Mouse (Mus musculus) limb, embryonic 12.5 days (tissue): ENCODE results near the gene Cercam. TPM values are rescaled to one million over a fixed set of nuclear protein-coding genes. Genes with fewer than 3 reads are reported as not detected.
"Not testable (repeated sequence)": the region's sequence is repeated elsewhere in the genome, so short reads cannot be mapped to it uniquely, and the experiment has no call there.

Experiments
- ATAC-seq: fragments of 200-750 bp; cut with Nextera tagmentation; 2 replicates; pipeline ENCODE4 v1.8.0; 2017; ENCODE audit warnings: low read depth, moderate TSS enrichment; ENCODE audit not compliant: insufficient number of reproducible peaks, insufficient read depth, low FRiP score, low TSS enrichment
- H3K27ac ChIP-seq: fragments of 300-500 bp; sonication (generic); 2 replicates; pipeline ENCODE4 v1.5.1; 2016; ENCODE audit warnings: mild to moderate bottlenecking, moderate library complexity
- H3K27me3 ChIP-seq: fragments of 300-500 bp; sonication (generic); 2 replicates; pipeline ENCODE4 v1.6.1; 2016; ENCODE audit warnings: mild to moderate bottlenecking, moderate library complexity
- H3K36me3 ChIP-seq: fragments of 300-500 bp; sonication (generic); 2 replicates; pipeline ENCODE4 v1.6.1; 2016; ENCODE audit warnings: mild to moderate bottlenecking, moderate library complexity
- H3K4me1 ChIP-seq: fragments of 300-500 bp; sonication (generic); replicated peaks from 2 replicates; pipeline ENCODE4 v1.6.1; 2016
- H3K4me2 ChIP-seq: fragments of 300-500 bp; sonication (generic); 2 replicates; pipeline ENCODE4 v1.6.1; 2016; ENCODE audit warnings: mild to moderate bottlenecking, moderate library complexity
- H3K4me3 ChIP-seq: fragments of 300-500 bp; sonication (generic); replicated peaks from 2 replicates; pipeline ENCODE4 v1.5.1; 2016; ENCODE audit warnings: mild to moderate bottlenecking
- H3K9ac ChIP-seq: fragments of 300-500 bp; sonication (generic); replicated peaks from 2 replicates; pipeline ENCODE4 v1.6.1; 2016; ENCODE audit warnings: mild to moderate bottlenecking, moderate library complexity
- H3K9me3 ChIP-seq: fragments of 300-500 bp; sonication (generic); 2 replicates; pipeline ENCODE4 v1.6.1; 2016; ENCODE audit warnings: mild to moderate bottlenecking, moderate library complexity
- WGBS: fragments of 180-500 bp; shearing (Covaris S2); methylation state at CpG from one replicate; pipeline ENCODE4 v1.1.7; 2016; 5-methylcytosine and 5-hydroxymethylcytosine counted together
- microRNA-seq: library from miRNA; unstranded; fragments of <30 nt; microRNA quantifications from one replicate; pipeline ENCODE4, GENCODE M21; 2017
- polyA plus RNA-seq: library from polyadenylated mRNA; unstranded; fragments of >200 nt; fragmentation: Nextera tagmentation; extraction: Ambion mirVana; gene quantifications from 2 replicates; pipeline ENCODE4 v1.2.1, GENCODE M21; 2016

Cercam gene
- polyA plus RNA-seq, 1 experiment from 2014 or later, result 15.1 TPM

DNA sequence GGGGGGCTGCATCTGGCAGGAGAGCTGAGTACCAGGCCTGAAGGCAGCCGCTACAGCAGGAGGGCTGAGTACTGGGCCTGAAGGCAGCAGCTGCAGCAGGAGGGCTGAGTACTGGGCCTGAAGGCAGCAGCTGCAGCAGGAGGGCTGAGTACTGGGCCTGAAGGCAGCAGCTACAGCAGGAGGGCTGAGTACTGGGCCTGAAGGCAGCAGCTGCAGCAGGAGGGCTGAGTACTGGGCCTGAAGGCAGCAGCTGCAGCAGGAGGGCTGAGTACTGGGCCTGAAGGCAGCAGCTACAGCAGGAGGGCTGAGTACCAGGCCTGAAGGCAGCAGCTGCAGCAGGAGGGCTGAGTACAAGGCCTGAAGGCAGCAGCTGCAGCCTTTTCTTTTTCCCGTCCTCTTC is 39.2 kb downstream of the Cercam start:
- H3K9me3 ChIP-seq, H3K9ac ChIP-seq, H3K4me2 ChIP-seq, ATAC-seq, H3K27me3 ChIP-seq, H3K4me3 ChIP-seq, H3K27ac ChIP-seq, H3K4me1 ChIP-seq: not testable (repeated sequence)
- 85% methylated on average over 2 of the region's 2 CpGs for WGBS
- H3K36me3 ChIP-seq, result peaks cover 84% of the 10 kb centered on the region

DNA sequence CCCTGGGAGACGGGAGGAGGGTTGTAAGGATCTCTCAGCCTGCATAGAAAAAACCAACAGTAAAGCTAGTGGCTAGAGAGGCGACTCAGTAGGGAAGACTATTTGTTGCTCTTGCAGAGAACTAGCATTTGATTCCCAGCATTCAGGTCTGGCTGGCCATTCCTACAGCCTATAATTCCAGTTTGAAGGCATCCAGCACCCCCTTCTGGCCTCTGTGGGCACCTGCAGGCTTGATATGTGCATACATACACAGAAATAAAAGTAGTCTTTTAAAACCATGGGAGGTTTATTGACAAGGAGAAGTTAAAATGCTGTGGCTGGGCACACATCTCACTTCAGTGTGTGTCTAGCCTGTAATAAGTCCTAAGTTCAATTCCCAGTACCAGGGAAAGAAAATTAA is 41.1 kb downstream of the Cercam start:
- no peak overlapping the region for H3K4me2 ChIP-seq
- H3K9ac ChIP-seq, result no peak overlapping the region
- no peaks in the 10 kb centered on the region for H3K27me3 ChIP-seq
- 91% methylated on average over 2 of the region's 2 CpGs for WGBS
- no peak for ATAC-seq
- no peaks in the 10 kb centered on the region for H3K4me1 ChIP-seq
- peaks cover 83% of the 10 kb centered on the region for H3K36me3 ChIP-seq
- H3K9me3 ChIP-seq, result no peaks in the 10 kb centered on the region
- no peak overlapping the region for H3K4me3 ChIP-seq
- H3K27ac ChIP-seq, result no peak overlapping the region

DNA sequence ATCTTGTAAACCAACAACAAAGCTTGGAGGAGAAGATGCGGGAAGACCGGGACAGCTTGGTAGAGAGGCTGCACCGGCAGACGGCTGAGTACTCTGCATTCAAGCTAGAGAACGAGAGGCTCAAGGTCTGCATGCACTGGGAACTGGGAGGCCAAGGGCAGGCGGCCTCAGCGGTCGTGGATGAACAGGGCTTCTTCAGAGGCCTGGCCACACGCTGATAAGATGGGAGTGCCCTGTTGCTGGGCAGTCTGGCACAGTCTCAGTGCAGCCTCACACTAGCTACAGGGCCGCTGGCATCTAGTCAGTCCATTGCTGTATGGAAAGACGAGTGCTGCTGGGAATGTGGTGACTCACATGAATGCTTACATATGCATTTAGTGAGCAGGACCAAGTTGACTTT is 48.7 kb downstream of the Cercam start:
- ATAC-seq, result no peak
- Histone ChIP-seq H3K27ac (no peak overlapping the region), H3K4me2 (no peak overlapping the region), H3K4me1 (no peaks in the 10 kb centered on the region), H3K36me3 (peaks cover 90% of the 10 kb centered on the region), H3K9me3 (no peaks in the 10 kb centered on the region), H3K27me3 (no peaks in the 10 kb centered on the region), H3K4me3 (no peak overlapping the region), H3K9ac (no peak overlapping the region)
- WGBS, result 96% methylated on average over 11 of the region's 11 CpGs

DNA sequence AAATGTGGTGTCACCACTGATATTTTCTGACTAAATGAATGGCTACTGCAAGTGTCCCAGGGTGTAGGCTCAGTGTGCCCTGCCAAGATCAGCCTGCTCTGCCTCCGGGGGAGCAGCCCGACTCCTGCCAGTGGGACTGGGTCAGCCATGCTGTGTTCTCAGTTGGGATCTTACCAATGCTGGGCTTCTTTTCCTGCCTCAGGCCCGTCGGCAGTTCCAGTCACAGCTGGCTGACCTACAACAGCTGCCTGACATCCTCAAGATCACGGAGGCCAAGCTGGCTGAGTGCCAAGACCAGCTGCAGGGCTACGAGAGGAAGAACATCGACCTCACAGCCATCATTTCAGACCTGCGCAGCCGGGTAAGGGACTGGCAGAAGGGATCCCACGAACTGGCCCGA is 53.0 kb downstream of the Cercam start:
- ATAC-seq, result no peak
- Histone ChIP-seq H3K4me1 (no peaks in the 10 kb centered on the region), H3K4me3 (no peak overlapping the region), H3K9ac (no peak overlapping the region), H3K36me3 (peaks cover 93% of the 10 kb centered on the region), H3K27ac (no peak overlapping the region), H3K9me3 (no peaks in the 10 kb centered on the region), H3K4me2 (no peak overlapping the region), H3K27me3 (no peaks in the 10 kb centered on the region)
- 81% methylated on average over 11 of the region's 11 CpGs for WGBS

DNA sequence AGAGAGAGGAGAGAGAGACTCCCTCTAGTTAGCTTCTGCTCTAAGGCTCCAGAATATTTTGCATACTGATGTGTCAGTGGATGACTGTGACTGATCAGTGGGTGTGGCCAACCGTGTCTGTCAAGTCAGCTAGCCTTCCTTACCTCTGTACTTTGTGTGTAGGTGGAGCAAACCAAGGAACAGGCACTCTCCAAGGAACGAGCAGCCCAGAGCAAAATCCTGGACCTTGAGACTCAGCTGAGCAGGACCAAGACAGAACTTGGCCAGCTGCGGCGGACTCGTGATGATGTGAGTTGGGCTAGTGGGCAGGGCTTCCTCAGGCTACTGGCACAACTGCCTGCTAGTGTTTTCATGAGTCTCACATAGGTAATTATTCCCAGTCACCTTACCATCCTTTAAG is 57.6 kb downstream of the Cercam start:
- Histone ChIP-seq H3K27me3 (no peaks in the 10 kb centered on the region), H3K9me3 (no peaks in the 10 kb centered on the region), H3K4me3 (no peak overlapping the region), H3K27ac (no peak overlapping the region), H3K36me3 (peaks cover 96% of the 10 kb centered on the region), H3K9ac (no peak overlapping the region), H3K4me1 (no peaks in the 10 kb centered on the region), H3K4me2 (no peak overlapping the region)
- ATAC-seq, result no peak
- 88% methylated on average over 5 of the region's 5 CpGs for WGBS

DNA sequence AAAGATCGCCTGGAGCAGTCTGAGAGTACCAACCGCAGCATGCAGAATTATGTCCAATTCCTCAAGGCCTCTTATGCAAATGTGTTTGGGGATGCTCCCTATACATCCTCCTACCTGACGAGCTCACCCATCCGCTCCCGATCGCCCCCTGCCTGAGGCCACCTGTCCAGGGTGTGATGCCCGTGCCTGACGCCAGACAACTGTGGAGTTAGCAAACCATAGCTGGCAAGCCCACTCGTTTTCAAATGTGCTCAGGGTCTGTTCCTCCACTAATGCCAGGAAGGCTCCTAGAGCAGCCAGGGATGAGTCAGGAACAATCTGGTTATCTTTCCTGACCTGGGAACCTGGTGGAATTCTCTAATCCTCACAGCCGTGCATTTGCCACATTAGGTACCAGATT is 61.5 kb downstream of the Cercam start:
- ATAC-seq, result no peak
- Histone ChIP-seq H3K4me1 (no peaks in the 10 kb centered on the region), H3K36me3 (peaks cover 58% of the 10 kb centered on the region), H3K9me3 (no peaks in the 10 kb centered on the region), H3K4me2 (no peak overlapping the region), H3K4me3 (no peak overlapping the region), H3K27ac (no peak overlapping the region), H3K27me3 (no peaks in the 10 kb centered on the region), H3K9ac (no peak overlapping the region)
- WGBS, result 89% methylated on average over 10 of the region's 10 CpGs

DNA sequence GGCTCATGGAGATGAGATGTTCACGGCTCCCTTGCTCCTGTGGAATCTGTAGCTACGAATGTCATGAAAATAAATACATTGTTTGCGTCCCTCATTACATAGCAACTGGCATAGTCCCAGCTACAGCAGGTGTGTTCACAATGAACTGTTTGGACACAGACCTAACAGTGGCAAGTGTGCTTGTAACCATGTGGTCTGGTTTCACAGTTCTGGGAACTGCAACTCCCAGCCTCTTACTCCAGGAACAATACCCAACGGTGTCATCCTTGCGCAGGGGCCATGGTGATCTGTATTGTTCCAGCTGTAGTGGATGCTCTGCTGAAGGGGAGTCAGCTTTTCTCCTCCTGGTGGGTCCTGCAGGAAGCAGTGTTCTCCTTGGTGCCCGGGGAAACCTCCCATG is 62.2 kb downstream of the Cercam start:
- H3K36me3 ChIP-seq, result peaks cover 51% of the 10 kb centered on the region
- peaks cover 5% of the 10 kb centered on the region for H3K4me1 ChIP-seq
- H3K4me3 ChIP-seq, result no peak overlapping the region
- no peaks in the 10 kb centered on the region for H3K9me3 ChIP-seq
- no peak overlapping the region for H3K4me2 ChIP-seq
- 88% methylated on average over 6 of the region's 6 CpGs for WGBS
- H3K27ac ChIP-seq, result no peak overlapping the region
- H3K27me3 ChIP-seq, result no peaks in the 10 kb centered on the region
- no peak for ATAC-seq
- H3K9ac ChIP-seq, result no peak overlapping the region

Small RNA genes lying within 50 kb of the gene (microRNA-seq; reads per million reads assigned to microRNA genes)
- gene Mir219a-2 (not detected), gene Mir219b (not detected)

Other genes starting within 250 kb of the Cercam start
- gene Rapgef1, start 249.4 kb upstream of the Cercam start, polyA plus RNA-seq, result 20.2 and 20.4 TPM in 2 replicates
- gene Gm13420, start 117.5 kb upstream of the Cercam start, polyA plus RNA-seq, result 0.19 TPM in 1 of 2 replicates, not detected in the other
- gene Gm13547, start 109.9 kb upstream of the Cercam start, polyA plus RNA-seq, result 0.54 TPM in 1 of 2 replicates, not detected in the other
- 32.3 and 34.7 TPM in 2 replicates for gene Coq4, start 81.7 kb upstream of the Cercam start, polyA plus RNA-seq
- 52.2 and 57.5 TPM in 2 replicates for gene Trub2, start 80.7 kb upstream of the Cercam start, polyA plus RNA-seq
- gene Slc27a4, start 66.5 kb upstream of the Cercam start, polyA plus RNA-seq, result 15.4 and 15.7 TPM in 2 replicates
- gene Urm1, start 49.1 kb upstream of the Cercam start, polyA plus RNA-seq, result 21.1 and 22.0 TPM in 2 replicates
- gene Odf2, start 20.1 kb downstream of the Cercam start, polyA plus RNA-seq, result 88.5 and 101 TPM in 2 replicates
- gene Gle1, start 66.3 kb downstream of the Cercam start, polyA plus RNA-seq, result 72.5 and 76.2 TPM in 2 replicates
- gene Sptan1, start 96.4 kb downstream of the Cercam start, polyA plus RNA-seq, result 89.3 and 90.0 TPM in 2 replicates
- 37.7 and 43.1 TPM in 2 replicates for gene Wdr34, start 179.7 kb downstream of the Cercam start, polyA plus RNA-seq
- gene Set, start 188.2 kb downstream of the Cercam start, polyA plus RNA-seq, result 720 and 722 TPM in 2 replicates
- 12.3 and 14.1 TPM in 2 replicates for gene Pkn3, start 208.5 kb downstream of the Cercam start, polyA plus RNA-seq
- 26.0 and 28.2 TPM in 2 replicates for gene Zdhhc12, start 224.5 kb downstream of the Cercam start, polyA plus RNA-seq